Mouse (Mus musculus) ES-Bruce4 (cell line): ENCODE data around the gene Ntf3.

Source experiments
- CTCF ChIP-seq: IDR thresholded peaks from one replicate; pipeline ENCODE4 v1.8.1; 2011; ENCODE audit warnings: low read depth, low read length
- POLR2A ChIP-seq: IDR thresholded peaks from one replicate; pipeline ENCODE4 v1.8.1; 2011; ENCODE audit warnings: low read length; ENCODE audit not compliant: insufficient read depth

- TF ChIP-seq CTCF (no peak), POLR2A (no peak)
Measured at GRCm38 (mm10) chr6:126106051-126106797, 60.5 kb downstream of the Ntf3 start.
